Mouse (Mus musculus) thymus, postnatal 14 days (tissue): ENCODE measurements around the gene Phf19.
A peak's percentile ranks its signal among the peaks of the same experiment; 100 is the strongest.

ENCODE experiments used
- DNase-seq: peaks from one replicate; pipeline ENCODE4 v3.0.0; 2021

Gene Phf19

GRCm38 (mm10) chr2:34895503-34896113, 18.2 kb downstream of the Phf19 start:
- no peak for DNase-seq

GRCm38 (mm10) chr2:34893950-34894349, 19.9 kb downstream of the Phf19 start:
- no peak for DNase-seq

DNA sequence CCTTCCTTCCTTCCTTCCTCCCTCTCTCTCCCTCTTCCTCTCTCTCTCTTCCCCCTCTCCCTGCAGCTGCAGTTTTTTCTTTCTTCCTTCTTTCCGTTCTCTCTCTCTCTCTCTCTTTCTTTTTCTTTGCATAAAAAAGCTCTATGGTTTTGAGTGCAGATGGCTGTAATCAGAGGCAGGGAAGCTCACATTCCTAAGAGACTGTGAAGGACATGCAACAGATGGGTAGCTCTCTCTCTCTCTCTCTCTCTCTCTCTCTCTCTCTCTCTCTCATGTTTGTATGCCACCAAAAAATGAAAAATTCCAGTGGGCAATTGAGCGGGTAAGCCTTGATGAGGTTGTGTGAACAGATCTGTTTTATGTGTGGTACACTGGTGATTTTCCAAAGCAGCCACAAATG, 29.6 kb downstream of the Phf19 start:
- no peak for DNase-seq

DNA sequence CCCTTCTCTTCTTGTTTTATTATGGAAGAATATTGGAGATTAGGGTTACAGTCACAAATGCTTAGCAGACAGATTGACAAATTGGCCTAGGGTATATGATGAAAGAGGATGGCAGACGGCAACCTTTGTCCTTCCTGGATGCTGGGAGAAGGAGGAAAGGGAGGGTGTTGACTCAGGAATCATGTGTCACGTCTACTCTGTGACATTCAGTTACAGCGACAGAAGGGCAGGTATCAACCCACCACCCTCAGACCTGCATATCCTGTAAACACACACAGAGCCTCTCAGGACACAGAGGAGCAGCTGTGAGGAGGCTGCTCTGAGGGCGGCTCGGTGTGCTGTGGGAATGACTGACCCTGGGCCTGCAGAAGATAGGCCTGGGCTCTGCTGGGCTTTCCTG, 30.6 kb downstream of the Phf19 start:
- no peak for DNase-seq

GRCm38 (mm10) chr2:34882757-34883156, 31.1 kb downstream of the Phf19 start:
- DNase-seq = no peak

GRCm38 (mm10) chr2:34880054-34880453, 33.8 kb downstream of the Phf19 start:
- DNase-seq = no peak

GRCm38 (mm10) chr2:34874816-34875345, 38.9 kb downstream of the Phf19 start, which contains the start of gene Psmd5:
Psmd5 (minus strand) TSS chr2:34874968.
- no peak for DNase-seq

DNA sequence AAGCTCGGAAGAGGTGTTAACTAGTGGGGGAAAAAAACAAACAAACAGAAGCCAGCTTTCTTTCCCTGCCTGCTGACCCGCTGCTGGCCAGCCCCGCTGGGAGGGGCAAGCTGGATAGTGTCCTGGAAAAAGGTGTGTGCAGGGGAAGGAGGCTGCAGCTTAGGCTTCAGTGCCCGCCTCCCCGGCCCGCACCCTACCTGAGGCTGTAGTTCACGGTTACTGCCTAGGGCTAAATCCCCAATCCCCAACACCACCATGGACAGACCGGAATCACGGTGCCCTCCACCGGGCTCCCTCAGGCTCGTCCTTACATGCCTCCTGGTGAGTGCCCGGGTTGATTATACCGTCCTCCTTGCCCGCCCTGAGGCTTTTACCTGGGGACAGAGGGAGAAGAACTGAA, 39.6 kb downstream of the Phf19 start, which contains the start of gene Cutal:
Gene Cutal (plus strand): TSS at position 126 of the 400 bp plus-strand sequence.
- DNase-seq = no peak

DNA sequence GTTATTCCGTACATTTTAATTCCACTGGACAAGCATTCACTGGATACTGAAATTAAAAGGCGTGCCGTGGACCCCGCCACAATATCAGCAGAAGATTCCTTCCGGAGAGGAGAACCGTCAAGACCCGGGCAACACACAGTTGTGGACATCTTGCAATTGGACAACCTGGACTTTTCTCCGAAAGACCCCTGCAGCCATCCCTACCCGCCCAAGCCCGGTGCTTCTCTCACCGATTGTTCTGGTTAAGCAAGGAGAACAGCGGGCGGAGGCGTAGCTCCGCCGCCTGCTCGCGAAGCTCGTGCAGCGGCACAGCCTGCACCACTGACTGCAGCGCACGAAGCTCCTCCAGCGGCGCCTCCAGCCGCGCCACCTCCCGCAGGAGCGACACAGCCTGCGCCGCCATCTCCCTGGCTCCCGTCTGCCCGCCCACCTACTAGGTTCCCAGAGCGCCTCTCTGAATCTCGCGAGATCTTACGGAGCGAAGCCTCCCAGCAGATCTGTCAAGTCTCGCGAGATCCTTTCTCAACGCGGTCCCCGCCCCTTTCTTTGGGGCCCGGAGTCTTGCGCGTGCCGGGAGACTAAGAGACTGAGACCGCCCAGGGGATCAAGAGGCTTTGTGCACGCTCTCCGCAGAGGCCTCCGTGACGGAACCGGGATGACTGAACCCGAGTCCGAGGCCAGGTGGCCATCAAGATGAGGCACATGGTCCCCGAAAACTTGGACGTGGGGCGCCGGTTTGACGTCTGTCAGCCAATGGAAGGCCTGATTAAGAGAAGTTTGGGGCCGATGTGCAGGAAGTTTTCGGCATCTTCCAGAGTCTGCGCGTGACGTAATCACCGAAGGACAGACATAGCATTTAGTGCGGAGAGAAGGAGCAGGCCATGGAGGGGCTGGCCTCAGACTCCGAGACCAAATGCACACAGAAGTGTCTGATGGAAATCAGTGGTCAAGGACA, 43.0 kb downstream of the Phf19 start:
- peak; percentile 96 for DNase-seq

DNA sequence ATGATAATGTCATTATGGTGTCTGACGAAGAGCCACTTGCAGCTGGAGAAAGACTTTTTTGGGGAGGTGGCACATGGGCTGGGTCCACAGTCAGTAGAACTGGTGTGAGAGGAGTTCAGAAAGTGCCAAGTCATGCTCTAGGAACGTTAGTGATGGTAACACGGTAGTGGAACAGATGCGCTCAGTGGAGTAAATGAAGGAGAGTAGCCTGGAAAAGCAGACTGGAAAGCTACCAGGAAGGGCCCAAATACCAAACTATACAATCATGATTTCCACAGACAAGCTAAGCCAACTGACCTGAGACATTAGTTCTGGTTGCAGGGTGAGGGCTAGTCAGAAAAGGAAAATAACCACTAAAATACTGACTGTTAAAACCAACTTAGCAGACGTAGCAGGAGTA, 44.1 kb downstream of the Phf19 start:
- peak; percentile 23 for DNase-seq

DNA sequence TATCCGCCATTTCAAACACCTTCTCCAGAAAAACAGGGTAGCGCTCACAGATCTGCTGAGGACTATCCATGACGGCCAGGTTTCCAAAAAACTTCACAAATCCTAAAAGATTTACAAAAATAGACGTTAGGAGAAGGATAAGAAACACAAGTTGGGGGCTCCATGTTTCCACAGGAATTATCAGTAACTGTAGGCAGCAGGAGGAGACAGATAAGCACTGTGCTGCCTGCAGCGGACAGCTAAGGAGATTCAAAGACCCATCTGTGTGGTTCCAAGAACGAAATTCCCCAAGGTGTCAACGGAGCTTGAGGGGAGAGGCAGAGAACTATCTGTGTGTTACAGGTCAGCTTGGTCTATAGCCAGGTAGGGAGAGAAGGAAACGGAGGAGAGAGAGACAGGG, 56.1 kb downstream of the Phf19 start:
- no peak for DNase-seq

DNA sequence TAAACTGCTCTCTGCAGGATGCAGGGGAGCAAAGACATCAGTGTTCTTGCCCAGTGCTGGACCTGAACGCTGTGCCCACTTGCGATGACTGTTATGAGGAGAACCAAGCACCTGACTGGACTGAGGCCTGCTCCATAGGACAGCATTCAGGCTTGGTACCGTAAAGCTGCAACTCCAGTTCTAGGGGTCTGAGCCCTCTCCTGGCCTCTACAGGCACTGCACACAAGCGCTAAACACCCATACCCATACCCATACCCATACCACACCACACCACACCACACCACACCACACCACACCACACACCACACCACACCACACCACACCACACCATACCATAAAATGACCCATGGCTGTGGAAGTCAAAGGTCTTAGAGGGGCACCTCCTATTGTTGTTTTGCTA, 58.6 kb downstream of the Phf19 start:
- no peak for DNase-seq

GRCm38 (mm10) chr2:34847702-34848101, 66.1 kb downstream of the Phf19 start:
- DNase-seq = no peak
